Mouse (Mus musculus) 416B (cell line): ENCODE results near the gene Telo2.
A peak's percentile ranks its signal among the peaks of the same experiment; 100 is the strongest.
"Not testable (repeated sequence)": the region's sequence is repeated elsewhere in the genome, so short reads cannot be mapped to it uniquely, and the experiment has no call there.

ENCODE experiments used
- DNase-seq: peaks from one replicate; pipeline ENCODE4 v3.0.0; 2011; ENCODE audit warnings: low read depth

Gene Telo2

GRCm38 (mm10) chr17:25115664-25116432 is at the start of gene Telo2:
Telo2 (minus strand) TSS chr17:25115967.
- DNase-seq: peak; percentile 92

- DNase-seq: no peak
These were observed 49.0 kb upstream of the Telo2 start for GRCm38 (mm10) chr17:25164770-25165169.

GRCm38 (mm10) chr17:25163387-25163786 is 47.6 kb upstream of the Telo2 start:
- no peak for DNase-seq

GRCm38 (mm10) chr17:25162161-25162560 is 46.4 kb upstream of the Telo2 start, which contains the start of gene Ccdc154:
Ccdc154 (plus strand) TSS chr17:25162461.
- no peak for DNase-seq

- no peak for DNase-seq
These were observed 24.2 kb upstream of the Telo2 start for GRCm38 (mm10) chr17:25139960-25140359.

GRCm38 (mm10) chr17:25138803-25139202 is 23.0 kb upstream of the Telo2 start:
- DNase-seq: peak; percentile 13

GRCm38 (mm10) chr17:25135622-25136021 is 19.9 kb upstream of the Telo2 start:
- no peak for DNase-seq

GRCm38 (mm10) chr17:25133275-25133698 is 17.5 kb upstream of the Telo2 start, which contains the start of gene Clcn7:
Clcn7 (plus strand) TSS chr17:25133391.
- peak; percentile 88 for DNase-seq

GRCm38 (mm10) chr17:25130060-25130459 is 14.3 kb upstream of the Telo2 start:
- peak; percentile 47 for DNase-seq

GRCm38 (mm10) chr17:25127681-25128080 is 11.9 kb upstream of the Telo2 start:
- no peak for DNase-seq

GRCm38 (mm10) chr17:25127079-25127478 is 11.3 kb upstream of the Telo2 start:
- peak; percentile 18 for DNase-seq

GRCm38 (mm10) chr17:25125442-25126060 is 9.8 kb upstream of the Telo2 start:
- not testable (repeated sequence) for DNase-seq

GRCm38 (mm10) chr17:25123979-25124378 is 8.2 kb upstream of the Telo2 start:
- peak; percentile 41 for DNase-seq

GRCm38 (mm10) chr17:25120406-25120805 is 4.6 kb upstream of the Telo2 start, which contains the start of gene Ptx4:
Ptx4 (plus strand) TSS chr17:25120760.
- no peak for DNase-seq

- DNase-seq: peak; percentile 70
These were observed 1.5 kb upstream of the Telo2 start for GRCm38 (mm10) chr17:25117263-25117662.

GRCm38 (mm10) chr17:25114908-25115645 is 690 bp downstream of the Telo2 start:
- peak; percentile 77 for DNase-seq

GRCm38 (mm10) chr17:25112423-25112810 is 3.4 kb downstream of the Telo2 start:
- no peak for DNase-seq

- DNase-seq: no peak
These were observed 3.9 kb downstream of the Telo2 start for GRCm38 (mm10) chr17:25111739-25112422.

- DNase-seq: no peak
These were observed 4.5 kb downstream of the Telo2 start for GRCm38 (mm10) chr17:25111220-25111619.

- DNase-seq: no peak
These were observed 5.2 kb downstream of the Telo2 start for GRCm38 (mm10) chr17:25110590-25110989.

- peak; percentile 61 for DNase-seq
These were observed 6.2 kb downstream of the Telo2 start for GRCm38 (mm10) chr17:25109578-25109977.

- no peak for DNase-seq
These were observed 8.0 kb downstream of the Telo2 start for GRCm38 (mm10) chr17:25107786-25108185.
